Mouse (Mus musculus) heart, embryonic 14.5 days (tissue): ENCODE measurements around the gene Cope. TPM values are rescaled to one million over a fixed set of nuclear protein-coding genes. Genes with fewer than 3 reads are reported as not detected.

ENCODE experiments used
- ATAC-seq: fragments of 200-750 bp; cut with Nextera tagmentation; 2 replicates; pipeline ENCODE4 v1.8.0; 2017; ENCODE audit warnings: low read depth, moderate TSS enrichment; ENCODE audit not compliant: insufficient number of reproducible peaks, insufficient read depth, low FRiP score
- H3K27ac ChIP-seq, 2 experiments: fragments of 200-500 bp in 1 of 2; fragments of 300-500 bp in 1 of 2; sonication (generic) in 1 of 2; replicated peaks in 1 of 2; 2 replicates each; pipeline ENCODE4 v1.5.1; 2012 to 2014; ENCODE audit warnings: low read depth in 2 of 2, low read length in 2 of 2, control low read depth in 1 of 2, mild to moderate bottlenecking in 1 of 2, mixed read lengths in 1 of 2; ENCODE audit not compliant: control insufficient read depth in 1 of 2, insufficient read depth in 1 of 2
- H3K27me3 ChIP-seq: fragments of 300-500 bp; sonication (generic); 2 replicates; pipeline ENCODE4 v1.6.1; 2014; ENCODE audit warnings: mild to moderate bottlenecking, low read length, control low read depth; ENCODE audit not compliant: control insufficient read depth, insufficient read depth
- H3K36me3 ChIP-seq: fragments of 300-500 bp; sonication (generic); 2 replicates; pipeline ENCODE4 v1.6.1; 2014; ENCODE audit warnings: mild to moderate bottlenecking, control low read depth, low read length, mixed read lengths; ENCODE audit not compliant: control insufficient read depth, insufficient read depth
- H3K4me1 ChIP-seq, 2 experiments: fragments of 200-500 bp in 1 of 2; fragments of 300-500 bp in 1 of 2; sonication (generic) in 1 of 2; 2 replicates each; pipeline ENCODE4 v1.6.1; 2012 to 2014; ENCODE audit warnings: low read length in 2 of 2, control low read depth in 1 of 2, mixed read lengths in 1 of 2; ENCODE audit not compliant: control insufficient read depth in 2 of 2, insufficient read depth in 2 of 2
- H3K4me2 ChIP-seq: fragments of 300-500 bp; sonication (generic); 2 replicates; pipeline ENCODE4 v1.6.1; 2014; ENCODE audit warnings: mild to moderate bottlenecking, low read length
- H3K4me3 ChIP-seq, 2 experiments: fragments of 200-500 bp in 1 of 2; fragments of 300-500 bp in 1 of 2; sonication (generic) in 1 of 2; 2 replicates each; pipeline ENCODE4 v1.5.1; 2012 to 2014; ENCODE audit warnings: low read length in 2 of 2, mild to moderate bottlenecking in 2 of 2, control low read depth in 1 of 2, low read depth in 1 of 2, moderate library complexity in 1 of 2; ENCODE audit not compliant: control insufficient read depth in 1 of 2, insufficient read depth in 1 of 2
- H3K9ac ChIP-seq: fragments of 300-500 bp; sonication (generic); 2 replicates; pipeline ENCODE4 v1.6.1; 2014; ENCODE audit warnings: mild to moderate bottlenecking, low read length
- H3K9me3 ChIP-seq: fragments of 300-500 bp; sonication (generic); 2 replicates; pipeline ENCODE4 v1.6.1; 2016; ENCODE audit warnings: low read length, control low read depth; ENCODE audit not compliant: control insufficient read depth
- WGBS: fragments of 180-500 bp; shearing (Covaris S2); extraction: QIAGEN DNeasy Blood & Tissue Kit; methylation state at CpG from one replicate; pipeline ENCODE4 v1.1.7; 2014; 5-methylcytosine and 5-hydroxymethylcytosine counted together
- polyA plus RNA-seq: library from polyadenylated mRNA; unstranded; fragments of >200 nt; fragmentation: Nextera tagmentation; extraction: Ambion mirVana; gene quantifications from 2 replicates; pipeline ENCODE4 v1.2.1, GENCODE M21; 2014

Cope gene
- 294 and 319 TPM in 2 replicates for polyA plus RNA-seq

- Histone ChIP-seq H3K4me1 (peaks cover 8 to 17% of the 10 kb centered on the region in 2 experiments), H3K27me3 (no peaks in the 10 kb centered on the region), H3K4me3 (peak within 1 kb of the TSS; percentile 92 to 96), H3K9me3 (no peaks in the 10 kb centered on the region), H3K4me2 (peak within 1 kb of the TSS; percentile 95), H3K36me3 (peaks cover 61% of the 10 kb centered on the region), H3K27ac (peak within 1 kb of the TSS; percentile 60 to 77), H3K9ac (peak within 1 kb of the TSS; percentile 98)
- ATAC-seq: peak; percentile 83
- WGBS: under 1% methylated on average over 40 of the region's 40 CpGs
These were observed at the start of gene Cope, which contains the start of gene Ddx49 for GRCm38 (mm10) chr8:70302358-70302890. TSS of gene Cope (plus strand) at chr8:70302518. TSS of gene Ddx49 (minus strand) at chr8:70302489.

- 67% methylated on average over 1 of the region's 1 CpGs for WGBS
- Histone ChIP-seq H3K4me2 (no peak overlapping the region), H3K36me3 (peaks cover 100% of the 10 kb centered on the region), H3K27ac (no peak overlapping the region), H3K4me1 (peaks cover 3 to 9% of the 10 kb centered on the region in 2 experiments), H3K9me3 (no peaks in the 10 kb centered on the region), H3K4me3 (no peak overlapping the region), H3K9ac (no peak overlapping the region), H3K27me3 (no peaks in the 10 kb centered on the region)
- no peak for ATAC-seq
These were observed 47.7 kb upstream of the Cope start for GRCm38 (mm10) chr8:70254628-70255027.

GRCm38 (mm10) chr8:70257456-70257855 is 44.9 kb upstream of the Cope start:
- Histone ChIP-seq H3K27ac (no peak overlapping the region), H3K4me2 (no peak overlapping the region), H3K36me3 (peaks cover 100% of the 10 kb centered on the region), H3K4me1 (peaks cover 3 to 9% of the 10 kb centered on the region in 2 experiments), H3K9ac (no peak overlapping the region), H3K4me3 (no peak overlapping the region), H3K9me3 (no peaks in the 10 kb centered on the region), H3K27me3 (no peaks in the 10 kb centered on the region)
- 81% methylated on average over 3 of the region's 3 CpGs for WGBS
- ATAC-seq: no peak

GRCm38 (mm10) chr8:70258600-70258999 is 43.7 kb upstream of the Cope start:
- H3K9ac ChIP-seq: no peak overlapping the region
- peaks cover 3 to 9% of the 10 kb centered on the region in 2 experiments for H3K4me1 ChIP-seq
- ATAC-seq: peak; percentile 69
- 73% methylated on average over 5 of the region's 5 CpGs for WGBS
- H3K9me3 ChIP-seq: no peaks in the 10 kb centered on the region
- no peak overlapping the region for H3K4me3 ChIP-seq
- peak overlapping the region; percentile 39 to 67 for H3K27ac ChIP-seq
- no peaks in the 10 kb centered on the region for H3K27me3 ChIP-seq
- H3K4me2 ChIP-seq: no peak overlapping the region
- peaks cover 100% of the 10 kb centered on the region for H3K36me3 ChIP-seq

GRCm38 (mm10) chr8:70259043-70259442 is 43.3 kb upstream of the Cope start:
- ATAC-seq: no peak
- peaks cover 3 to 9% of the 10 kb centered on the region in 2 experiments for H3K4me1 ChIP-seq
- H3K4me2 ChIP-seq: no peak overlapping the region
- WGBS: 10% methylated on average over 2 of the region's 2 CpGs
- H3K27me3 ChIP-seq: no peaks in the 10 kb centered on the region
- no peak overlapping the region for H3K4me3 ChIP-seq
- peaks cover 100% of the 10 kb centered on the region for H3K36me3 ChIP-seq
- H3K9ac ChIP-seq: no peak overlapping the region
- H3K27ac ChIP-seq: peak overlapping the region; percentile 2 to 67; a peak in 3 of 4 replicates
- H3K9me3 ChIP-seq: no peaks in the 10 kb centered on the region

- Histone ChIP-seq H3K4me3 (no peak overlapping the region), H3K9ac (no peak overlapping the region), H3K27me3 (no peaks in the 10 kb centered on the region), H3K36me3 (peaks cover 27% of the 10 kb centered on the region), H3K4me1 (peaks cover 4 to 7% of the 10 kb centered on the region in 2 experiments; a peak in 2 of 4 replicates), H3K27ac (no peak overlapping the region), H3K9me3 (no peaks in the 10 kb centered on the region), H3K4me2 (no peak overlapping the region)
- ATAC-seq: no peak
- WGBS: 74% methylated on average over 3 of the region's 3 CpGs
These were observed 34.6 kb upstream of the Cope start for GRCm38 (mm10) chr8:70267674-70268073.

- WGBS: 60% methylated on average over 5 of the region's 5 CpGs
- ATAC-seq: no peak
- H3K36me3 ChIP-seq: peaks cover 21% of the 10 kb centered on the region
- H3K4me3 ChIP-seq: no peak overlapping the region
- no peaks in the 10 kb centered on the region for H3K9me3 ChIP-seq
- H3K4me2 ChIP-seq: no peak overlapping the region
- H3K27ac ChIP-seq: no peak overlapping the region
- H3K4me1 ChIP-seq: peaks cover 4 to 7% of the 10 kb centered on the region in 2 experiments; a peak in 2 of 4 replicates
- H3K9ac ChIP-seq: no peak overlapping the region
- no peaks in the 10 kb centered on the region for H3K27me3 ChIP-seq
These were observed 34.0 kb upstream of the Cope start for GRCm38 (mm10) chr8:70268311-70268710.
